Mouse (Mus musculus) midbrain, embryonic 14.5 days (tissue): Measurements from ENCODE around the gene Men1. TPM values are rescaled to one million over a fixed set of nuclear protein-coding genes. Genes with fewer than 3 reads are reported as not detected.
A peak's percentile ranks its signal among the peaks of the same experiment; 100 is the strongest.

Source experiments
- ATAC-seq: fragments of 200-750 bp; cut with Nextera tagmentation; 2 replicates; pipeline ENCODE4 v1.8.0; 2017; ENCODE audit warnings: moderate number of reproducible peaks, moderate library complexity; ENCODE audit not compliant: low FRiP score, low TSS enrichment
- DNase-seq: peaks from one replicate; pipeline ENCODE4 v3.0.0-alpha.2; 2015
- H3K27ac ChIP-seq: fragments of 300-500 bp; sonication (generic); replicated peaks from 2 replicates; pipeline ENCODE4 v1.5.1; 2014; ENCODE audit warnings: mild to moderate bottlenecking, low read depth, low read length, moderate library complexity
- H3K27me3 ChIP-seq: fragments of 300-500 bp; sonication (generic); 2 replicates; pipeline ENCODE4 v1.6.1; 2014; ENCODE audit warnings: low read length, control low read depth, mixed read lengths; ENCODE audit not compliant: control insufficient read depth, insufficient read depth
- H3K36me3 ChIP-seq: fragments of 300-500 bp; sonication (generic); 2 replicates; pipeline ENCODE4 v1.6.1; 2014; ENCODE audit warnings: low read length, control low read depth; ENCODE audit not compliant: control insufficient read depth, insufficient read depth
- H3K4me1 ChIP-seq: fragments of 300-500 bp; sonication (generic); 2 replicates; pipeline ENCODE4 v1.6.1; 2014; ENCODE audit warnings: mild to moderate bottlenecking, antibody characterized with exemption, low read length, control low read depth; ENCODE audit not compliant: control insufficient read depth, insufficient read depth
- H3K4me2 ChIP-seq: fragments of 300-500 bp; sonication (generic); 2 replicates; pipeline ENCODE4 v1.6.1; 2014; ENCODE audit warnings: mild to moderate bottlenecking, low read length, moderate library complexity
- H3K4me3 ChIP-seq: fragments of 300-500 bp; sonication (generic); replicated peaks from 2 replicates; pipeline ENCODE4 v1.5.1; 2014; ENCODE audit warnings: low read depth, low read length
- H3K9ac ChIP-seq: fragments of 300-500 bp; sonication (generic); replicated peaks from 2 replicates; pipeline ENCODE4 v1.6.1; 2014; ENCODE audit warnings: mild to moderate bottlenecking, low read length, moderate library complexity
- H3K9me3 ChIP-seq: fragments of 300-500 bp; sonication (generic); 2 replicates; pipeline ENCODE4 v1.6.1; 2016; ENCODE audit warnings: low read length, control low read depth, mixed read lengths; ENCODE audit not compliant: control insufficient read depth
- WGBS: fragments of 180-500 bp; shearing (Covaris S2); extraction: QIAGEN DNeasy Blood & Tissue Kit; methylation state at CpG from one replicate; pipeline ENCODE4 v1.1.7; 2014; 5-methylcytosine and 5-hydroxymethylcytosine counted together
- polyA plus RNA-seq: library from polyadenylated mRNA; unstranded; fragments of >200 nt; fragmentation: Nextera tagmentation; extraction: Ambion mirVana; gene quantifications from 2 replicates; pipeline ENCODE4 v1.2.1, GENCODE M21; 2014

Gene Men1
- polyA plus RNA-seq, 1 experiment from 2014 or later: 55.4 TPM

GRCm38 (mm10) chr19:6302114-6302513, 32.7 kb upstream of the Men1 start:
- 90% methylated on average over 5 of the region's 5 CpGs for WGBS
- no peak for DNase-seq
- H3K4me3 ChIP-seq: no peak overlapping the region
- peaks cover 35% of the 10 kb centered on the region for H3K36me3 ChIP-seq
- no peaks in the 10 kb centered on the region for H3K9me3 ChIP-seq
- no peaks in the 10 kb centered on the region for H3K27me3 ChIP-seq
- H3K4me2 ChIP-seq: no peak overlapping the region
- H3K27ac ChIP-seq: no peak overlapping the region
- H3K9ac ChIP-seq: no peak overlapping the region
- ATAC-seq: no peak
- no peaks in the 10 kb centered on the region for H3K4me1 ChIP-seq

- ATAC-seq (no peak), DNase-seq (no peak)
- no peak overlapping the region for H3K9ac ChIP-seq
- no peaks in the 10 kb centered on the region for H3K9me3 ChIP-seq
- H3K36me3 ChIP-seq: peaks cover 31% of the 10 kb centered on the region
- no peak overlapping the region for H3K27ac ChIP-seq
- H3K4me1 ChIP-seq: no peaks in the 10 kb centered on the region
- WGBS: 53% methylated on average over 4 of the region's 4 CpGs
- H3K4me2 ChIP-seq: no peak overlapping the region
- no peak overlapping the region for H3K4me3 ChIP-seq
- no peaks in the 10 kb centered on the region for H3K27me3 ChIP-seq
Measured at GRCm38 (mm10) chr19:6302522-6302921, 32.3 kb upstream of the Men1 start.

GRCm38 (mm10) chr19:6303831-6304230, 30.9 kb upstream of the Men1 start:
- no peak overlapping the region for H3K27ac ChIP-seq
- H3K4me2 ChIP-seq: no peak overlapping the region
- peaks cover 18% of the 10 kb centered on the region for H3K36me3 ChIP-seq
- H3K9ac ChIP-seq: no peak overlapping the region
- WGBS: 82% methylated on average over 6 of the region's 6 CpGs
- H3K4me3 ChIP-seq: no peak overlapping the region
- no peak for ATAC-seq
- no peaks in the 10 kb centered on the region for H3K9me3 ChIP-seq
- no peak for DNase-seq
- no peaks in the 10 kb centered on the region for H3K4me1 ChIP-seq
- H3K27me3 ChIP-seq: no peaks in the 10 kb centered on the region

- 24% methylated on average over 5 of the region's 5 CpGs for WGBS
Measured at GRCm38 (mm10) chr19:6304787-6305516, 29.8 kb upstream of the Men1 start.

GRCm38 (mm10) chr19:6305517-6306115, 29.2 kb upstream of the Men1 start:
- DNase-seq: no peak

More at GRCm38 (mm10) chr19:6304787-6305516, 29.8 kb upstream of the Men1 start:
- no peaks in the 10 kb centered on the region for H3K4me1 ChIP-seq
- no peak for ATAC-seq
- no peak overlapping the region for H3K4me3 ChIP-seq
- H3K9me3 ChIP-seq: no peaks in the 10 kb centered on the region
- no peak overlapping the region for H3K27ac ChIP-seq
- DNase-seq: peak; percentile 85
- H3K27me3 ChIP-seq: no peaks in the 10 kb centered on the region
- no peak overlapping the region for H3K4me2 ChIP-seq
- H3K36me3 ChIP-seq: peaks cover 7% of the 10 kb centered on the region
- no peak overlapping the region for H3K9ac ChIP-seq

GRCm38 (mm10) chr19:6306137-6306551, 28.6 kb upstream of the Men1 start, which contains the start of gene Cdc42bpg:
Gene Cdc42bpg (plus strand): TSS chr19:6306456.
- 0 out of 2 replicates have a peak, but pooled peaks cover 4% of the 10 kb centered on the region for H3K36me3 ChIP-seq
- under 1% methylated on average over 37 of the region's 38 CpGs for WGBS
- peak within 1 kb of the TSS; percentile 42; the same call in 1 of the 2 replicates for H3K9ac ChIP-seq
- H3K27ac ChIP-seq: 0 out of 2 replicates have a peak within 1 kb of the TSS, but pooled peaks have one; percentile 13
- H3K4me1 ChIP-seq: no peaks in the 10 kb centered on the region
- no peaks in the 10 kb centered on the region for H3K9me3 ChIP-seq
- peak; percentile 82 for DNase-seq
- peak within 1 kb of the TSS; percentile 59 for H3K4me2 ChIP-seq
- H3K4me3 ChIP-seq: peak within 1 kb of the TSS; percentile 45
- H3K27me3 ChIP-seq: no peaks in the 10 kb centered on the region
- ATAC-seq: peak; percentile 69; the same call in 1 of the 2 replicates

More at GRCm38 (mm10) chr19:6305517-6306115, 29.2 kb upstream of the Men1 start:
- peak overlapping the region; percentile 45; the same call in 1 of the 2 replicates for H3K4me3 ChIP-seq
- no peak overlapping the region for H3K27ac ChIP-seq
- H3K27me3 ChIP-seq: no peaks in the 10 kb centered on the region
- H3K36me3 ChIP-seq: 0 out of 2 replicates have a peak, but pooled peaks cover 4% of the 10 kb centered on the region
- ATAC-seq: no peak
- peak overlapping the region; percentile 59 for H3K4me2 ChIP-seq
- H3K9me3 ChIP-seq: no peaks in the 10 kb centered on the region
- WGBS: 56% methylated on average over 8 of the region's 8 CpGs
- no peak overlapping the region for H3K9ac ChIP-seq
- no peaks in the 10 kb centered on the region for H3K4me1 ChIP-seq

- 0 out of 2 replicates have a peak, but pooled peaks cover 4% of the 10 kb centered on the region for H3K36me3 ChIP-seq
- no peaks in the 10 kb centered on the region for H3K9me3 ChIP-seq
- peak overlapping the region; percentile 42; the same call in 1 of the 2 replicates for H3K9ac ChIP-seq
- H3K27ac ChIP-seq: 0 out of 2 replicates have a peak overlapping the region, but pooled peaks have one; percentile 13
- under 1% methylated on average over 34 of the region's 34 CpGs for WGBS
- no peaks in the 10 kb centered on the region for H3K27me3 ChIP-seq
- peak; percentile 67 for ATAC-seq
- peak overlapping the region; percentile 45 for H3K4me3 ChIP-seq
- no peaks in the 10 kb centered on the region for H3K4me1 ChIP-seq
- H3K4me2 ChIP-seq: peak overlapping the region; percentile 59
- peak; percentile 82 for DNase-seq
Measured at GRCm38 (mm10) chr19:6306586-6306985, 28.2 kb upstream of the Men1 start.

GRCm38 (mm10) chr19:6307733-6308531, 26.8 kb upstream of the Men1 start:
- no peaks in the 10 kb centered on the region for H3K4me1 ChIP-seq
- no peak overlapping the region for H3K4me3 ChIP-seq
- no peak overlapping the region for H3K27ac ChIP-seq
- no peak overlapping the region for H3K9ac ChIP-seq
- DNase-seq: no peak
- no peak for ATAC-seq
- H3K36me3 ChIP-seq: 0 out of 2 replicates have a peak, but pooled peaks cover 4% of the 10 kb centered on the region
- H3K27me3 ChIP-seq: no peaks in the 10 kb centered on the region
- H3K9me3 ChIP-seq: no peaks in the 10 kb centered on the region
- H3K4me2 ChIP-seq: no peak overlapping the region
- WGBS: 90% methylated on average over 9 of the region's 9 CpGs
